Mouse (Mus musculus) effector memory CD4-positive, alpha-beta T cell, adult 7 months (primary cell): ENCODE results near the gene Fam178b. TPM values are rescaled to one million over a fixed set of nuclear protein-coding genes. Genes with fewer than 3 reads are reported as not detected.

ENCODE experiments used
- polyA plus RNA-seq: library from polyadenylated mRNA; unstranded; fragments of 100-300 nt; shearing (Covaris generic); gene quantifications from one replicate; pipeline ENCODE4 v1.2.1, GENCODE M21; 2017

Gene Fam178b
- polyA plus RNA-seq = 0.23 TPM

GRCm38 (mm10) chr1:36682620-36683355 lies at the start of gene Fam178b:
Fam178b (minus strand) TSS chr1:36683183.

GRCm38 (mm10) chr1:36714311-36714710 lies 31.3 kb upstream of the Fam178b start, which contains the start of gene Actr1b:
Actr1b (minus strand) TSS chr1:36714422.

GRCm38 (mm10) chr1:36709854-36710280 lies 26.9 kb upstream of the Fam178b start, which contains the start of gene 4933424G06Rik:
4933424G06Rik (plus strand) TSS chr1:36710149.

GRCm38 (mm10) chr1:36691271-36692155 lies 8.5 kb upstream of the Fam178b start, which contains the start of gene Cox5b:
Cox5b (plus strand) TSS chr1:36691449.

GRCm38 (mm10) chr1:36558031-36558993 lies 124.7 kb downstream of the Fam178b start, which contains the start of gene Sema4c:
Sema4c (minus strand) TSS chr1:36558349.

GRCm38 (mm10) chr1:36546888-36547471 lies 136.0 kb downstream of the Fam178b start, which contains the start of gene Ankrd39:
Ankrd39 (minus strand) TSS chr1:36547445.

GRCm38 (mm10) chr1:36539186-36539585 lies 143.8 kb downstream of the Fam178b start, which contains the start of gene Gm42417:
Gm42417 (minus strand) TSS chr1:36539429.

GRCm38 (mm10) chr1:36536783-36537182 lies 146.2 kb downstream of the Fam178b start, which contains the start of gene Ankrd23:
Ankrd23 (minus strand) TSS chr1:36536883.

Other genes starting within 250 kb of the Fam178b start
- gene Lman2l, start 237.9 kb downstream of the Fam178b start, polyA plus RNA-seq = 23.5 TPM
- gene Cnnm4, start 211.6 kb downstream of the Fam178b start, polyA plus RNA-seq = 6.1 TPM
- 25.3 TPM for gene Cnnm3, start 171.3 kb downstream of the Fam178b start, polyA plus RNA-seq
- gene Ankrd23, start 146.3 kb downstream of the Fam178b start, polyA plus RNA-seq = 14.7 TPM
- 1.9 TPM for gene Gm42417, start 143.8 kb downstream of the Fam178b start, polyA plus RNA-seq
- 23.1 TPM for gene Ankrd39, start 135.7 kb downstream of the Fam178b start, polyA plus RNA-seq
- gene Sema4c, start 124.8 kb downstream of the Fam178b start, polyA plus RNA-seq = 0.78 TPM
- 424 TPM for gene Cox5b, start 8.3 kb upstream of the Fam178b start, polyA plus RNA-seq
- not detected for gene 4933424G06Rik, start 27.0 kb upstream of the Fam178b start, polyA plus RNA-seq
- gene Actr1b, start 31.2 kb upstream of the Fam178b start, polyA plus RNA-seq = 62.8 TPM
- gene Zap70, start 78.6 kb upstream of the Fam178b start, polyA plus RNA-seq = 160 TPM